Comparison of ENCODE assay signal across 34 mouse cellular contexts in the genomic region with DNA sequence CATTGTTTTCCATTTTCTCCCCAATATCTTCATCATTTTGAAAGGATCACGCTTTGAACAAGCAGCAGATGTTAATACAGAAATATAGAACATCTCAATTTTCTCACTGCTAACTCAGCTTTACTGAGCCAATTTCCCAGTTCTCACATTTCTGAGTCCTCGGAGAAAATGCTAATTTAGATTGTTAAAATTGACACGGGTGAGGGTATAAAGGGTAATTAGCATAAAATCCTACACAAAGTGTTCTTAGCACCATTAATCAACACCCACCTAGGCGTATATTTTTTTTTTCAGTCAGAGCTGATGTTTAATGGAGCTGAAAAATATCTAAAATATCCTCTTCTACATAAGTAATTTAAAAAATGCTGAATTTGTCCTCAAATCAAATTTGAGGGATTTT.
DNase-seq lines count a peak whose midpoint lies in the region; ATAC-seq and TF ChIP-seq lines count a peak whose summit lies in the region.
"Had no signal": no experiment of that assay in that cellular context is flagged by ENCODE, and none has a peak within 500 bp of the region (broad histone marks: within the 10 kb centered on the region; RNA-seq: fewer than 3 reads in every experiment).

No protein-coding gene starts in this region.

- H3K4me2 ChIP-seq in forebrain, embryonic 12.5 days: no peak overlapping the region
- no peak overlapping the region for H3K4me2 ChIP-seq in forebrain, postnatal 0 days (ENCODE audit: low read depth)
- H3K4me2 ChIP-seq: embryonic facial prominence, embryonic 15.5 days; hindbrain, embryonic 15.5 days; kidney, embryonic 15.5 days; limb, embryonic 15.5 days; liver, embryonic 13.5 days; midbrain, embryonic 12.5 days; stomach, embryonic 15.5 days had no signal

- DNase-seq in frontal cortex, adult 2 months (ENCODE audit: extremely low spot score in 1 of 2, low spot score in 1 of 2): peak; percentile 33 to 69
- no peak for DNase-seq in frontal cortex, postnatal 10 days (ENCODE audit: low spot score in 2 of 2)
- peak; percentile 14 to 83 for DNase-seq in left cerebral cortex, postnatal 25 days (ENCODE audit: low spot score in 2 of 2)
- no peak for DNase-seq in left cerebral cortex, adult 8-10 months (ENCODE audit: low spot score in 2 of 2)
- DNase-seq in forebrain, postnatal 0 days: no peak
- DNase-seq in adrenal gland, postnatal 4 days (ENCODE audit: low spot score in 2 of 2): no peak
- no peak for DNase-seq in testis, postnatal 14 days (ENCODE audit: low spot score)
- DNase-seq: adrenal gland, postnatal 10 days; cerebellum, adult 2 months; cerebellum, postnatal 14 days; gastrocnemius, postnatal 14 days; heart, adult 11 months; heart, postnatal 4 days; kidney, adult 18-20 months; kidney, postnatal 36 days; layer of hippocampus, postnatal 36 days; liver, embryonic 13.5 days; lung, adult 18-20 months; lung, postnatal 4 days; right cerebral cortex, postnatal 25 days; thymus, adult 18-20 months; thymus, postnatal 25 days had no signal

- WGBS in forebrain, embryonic 12.5 days: 40% methylated on average over 4 of the region's 4 CpGs
- WGBS in forebrain, postnatal 0 days: 15% methylated on average over 4 of the region's 4 CpGs

- intact Hi-C loops in left cerebral cortex, postnatal 25 days (cut with DNase I): loop anchor here (5.0 to 10.0 kb wide), 8 partner anchors 182 to 774 kb away; no protein-coding TSS in a partner anchor

- no peaks in the 10 kb centered on the region for H3K27me3 ChIP-seq in forebrain, embryonic 12.5 days
- H3K27me3 ChIP-seq in forebrain, postnatal 0 days (ENCODE audit: insufficient read depth, low read length): no peaks in the 10 kb centered on the region
- H3K27me3 ChIP-seq: embryonic facial prominence, embryonic 15.5 days; hindbrain, embryonic 15.5 days; kidney, embryonic 15.5 days; limb, embryonic 15.5 days; liver, embryonic 13.5 days; megakaryocyte, embryonic 14.5 days; midbrain, embryonic 12.5 days; Patski; stomach, embryonic 15.5 days had no signal

- H3K27ac ChIP-seq in forebrain, embryonic 12.5 days: no peak overlapping the region
- no peak overlapping the region for H3K27ac ChIP-seq in forebrain, postnatal 0 days (ENCODE audit: low read depth, low read length)
- H3K27ac ChIP-seq: embryonic facial prominence, embryonic 15.5 days; heart, embryonic 10.5 days; hindbrain, embryonic 15.5 days; kidney, embryonic 15.5 days; limb, embryonic 10.5 days; limb, embryonic 15.5 days; liver, embryonic 13.5 days; midbrain, embryonic 12.5 days; stomach, embryonic 15.5 days had no signal

- no peak for TF ChIP-seq CTCF in forebrain, postnatal 0 days (IDR thresholded peaks at IDR 0.05; ENCODE audit: low read depth)

- H3K9ac ChIP-seq in forebrain, embryonic 12.5 days: no peak overlapping the region
- no peak overlapping the region for H3K9ac ChIP-seq in forebrain, postnatal 0 days
- H3K9ac ChIP-seq: embryonic facial prominence, embryonic 15.5 days; hindbrain, embryonic 15.5 days; kidney, embryonic 15.5 days; limb, embryonic 15.5 days; liver, embryonic 13.5 days; midbrain, embryonic 12.5 days; stomach, embryonic 15.5 days had no signal

- peak; percentile 41; the same call in 1 of the 2 replicates for ATAC-seq in forebrain, embryonic 12.5 days (ENCODE audit: low FRiP score)
- ATAC-seq in forebrain, postnatal 0 days: peak; percentile 34; the same call in 1 of the 2 replicates
- ATAC-seq: lung, postnatal 0 days; Patski had no signal

- no peaks in the 10 kb centered on the region for H3K9me3 ChIP-seq in forebrain, embryonic 12.5 days
- no peaks in the 10 kb centered on the region for H3K9me3 ChIP-seq in forebrain, postnatal 0 days (ENCODE audit: low read length)
- H3K9me3 ChIP-seq: embryonic facial prominence, embryonic 15.5 days; heart, embryonic 10.5 days; hindbrain, embryonic 15.5 days; kidney, embryonic 15.5 days; limb, embryonic 10.5 days; limb, embryonic 15.5 days; liver, embryonic 13.5 days; midbrain, embryonic 12.5 days; stomach, embryonic 15.5 days had no signal

- H3K4me1 ChIP-seq in forebrain, embryonic 12.5 days: no peaks in the 10 kb centered on the region
- H3K4me1 ChIP-seq in forebrain, postnatal 0 days (ENCODE audit: insufficient read depth): no peaks in the 10 kb centered on the region
- H3K4me1 ChIP-seq: embryonic facial prominence, embryonic 15.5 days; heart, embryonic 10.5 days; hindbrain, embryonic 15.5 days; kidney, embryonic 15.5 days; limb, embryonic 10.5 days; limb, embryonic 15.5 days; liver, embryonic 13.5 days; megakaryocyte, embryonic 14.5 days; midbrain, embryonic 12.5 days; stomach, embryonic 15.5 days had no signal

- no peaks in the 10 kb centered on the region for H3K36me3 ChIP-seq in forebrain, embryonic 12.5 days (replicated peaks)
- no peaks in the 10 kb centered on the region for H3K36me3 ChIP-seq in forebrain, postnatal 0 days (ENCODE audit: insufficient read depth)
- H3K36me3 ChIP-seq: embryonic facial prominence, embryonic 15.5 days; heart, embryonic 10.5 days; hindbrain, embryonic 15.5 days; kidney, embryonic 15.5 days; limb, embryonic 10.5 days; limb, embryonic 15.5 days; liver, embryonic 13.5 days; midbrain, embryonic 12.5 days; stomach, embryonic 15.5 days had no signal

- no peak overlapping the region for H3K4me3 ChIP-seq in forebrain, embryonic 12.5 days (replicated peaks)
- no peak overlapping the region for H3K4me3 ChIP-seq in forebrain, postnatal 0 days (ENCODE audit: low read depth, low read length)
- H3K4me3 ChIP-seq: embryonic facial prominence, embryonic 15.5 days; heart, embryonic 10.5 days; hindbrain, embryonic 15.5 days; kidney, embryonic 15.5 days; limb, embryonic 10.5 days; limb, embryonic 15.5 days; liver, embryonic 13.5 days; megakaryocyte, embryonic 14.5 days; midbrain, embryonic 12.5 days; stomach, embryonic 15.5 days had no signal

Comparison
In these comparisons a context has a peak if more than half of its experiments do, and no peak if none do; other contexts are left out.
1. DNase-seq: peak in frontal cortex, adult 2 months (2 of 2) and left cerebral cortex, postnatal 25 days (2 of 2); none in frontal cortex, postnatal 10 days (0 of 2), left cerebral cortex, adult 8-10 months (0 of 2), forebrain, postnatal 0 days (single experiment), adrenal gland, postnatal 4 days (0 of 2) and testis, postnatal 14 days (single experiment).